In genomic region chr13:99239161-99239530, GRCm38 (mm10) we compare ENCODE assay signal across 9 mouse cellular contexts. TPM values are rescaled to one million over a fixed set of nuclear protein-coding genes. Genes with fewer than 3 reads are reported as not detected.
DNase-seq lines count a peak whose midpoint lies in the region; ATAC-seq and TF ChIP-seq lines count a peak whose summit lies in the region.
"Had no signal": no experiment of that assay in that cellular context is flagged by ENCODE, and none has a peak within 500 bp of the region (broad histone marks: within the 10 kb centered on the region; RNA-seq: fewer than 3 reads in every experiment).

No protein-coding gene starts in this region.

- ATAC-seq in hindbrain, embryonic 13.5 days (ENCODE audit: low FRiP score) = no peak

- TF ChIP-seq CTCF in gastrocnemius, adult 2 months (IDR thresholded peaks at IDR 0.05) = no peak

- no peak for DNase-seq in gastrocnemius, adult 2 months
- no peak for DNase-seq in gastrocnemius, postnatal 10 days
- peak; percentile 16 for DNase-seq in 3T3-L1 (ENCODE audit: low read depth, low spot score)
- peak; percentile 24 for DNase-seq in mesoderm, embryonic 11.5 days (ENCODE audit: low read depth, low spot score)
- no peak for DNase-seq in spleen, postnatal 4 days (ENCODE audit: low spot score in 2 of 2)
- no peak for DNase-seq in frontal cortex, postnatal 36 days (ENCODE audit: low spot score in 2 of 2)
- no peak for DNase-seq in layer of hippocampus, adult 8-10 months (ENCODE audit: low spot score in 2 of 2)

- peak overlapping the region; percentile 86 for H3K27ac ChIP-seq in gastrocnemius, adult 2 months
- peak overlapping the region; percentile 72 for H3K27ac ChIP-seq in hindbrain, embryonic 13.5 days
- H3K27ac ChIP-seq: liver, embryonic 14.5 days had no signal

- H3K36me3 ChIP-seq in hindbrain, embryonic 13.5 days = no peaks in the 10 kb centered on the region

- peak overlapping the region; percentile 47 for H3K4me3 ChIP-seq in gastrocnemius, adult 2 months
- H3K4me3 ChIP-seq in hindbrain, embryonic 13.5 days = no peak overlapping the region

- no peak overlapping the region for H3K9ac ChIP-seq in hindbrain, embryonic 13.5 days
- H3K9ac ChIP-seq: liver, embryonic 14.5 days had no signal

- no peaks in the 10 kb centered on the region for H3K9me3 ChIP-seq in hindbrain, embryonic 13.5 days

- 22% methylated on average over 7 of the region's 7 CpGs for WGBS in hindbrain, embryonic 13.5 days

- peaks cover 15% of the 10 kb centered on the region for H3K4me1 ChIP-seq in hindbrain, embryonic 13.5 days (replicated peaks)

- no peak overlapping the region for H3K4me2 ChIP-seq in hindbrain, embryonic 13.5 days

- no peaks in the 10 kb centered on the region for H3K27me3 ChIP-seq in hindbrain, embryonic 13.5 days

- intact Hi-C loops in gastrocnemius, adult 2 months (cut with DNase I) = loop anchor here (2.0 kb wide), 1 partner anchor 48 kb away; no protein-coding TSS in a partner anchor

RNA-seq across cellular contexts. Expression of gene Zfp366, which starts 54.5 kb away (rescaled TPM):
- total RNA-seq in gastrocnemius, adult 2 months (2021) = 1 to 10 TPM; 3.1 to 7.8 TPM
- 1 to 10 TPM; 6.1 to 6.5 TPM for total RNA-seq in gastrocnemius, postnatal 10 days (2021)
- polyA plus RNA-seq in hindbrain, embryonic 13.5 days (2015; fragmentation: Nextera tagmentation; extraction: Ambion mirVana) = 0.64 and 0.72 TPM in 2 replicates
- total RNA-seq in layer of hippocampus, adult 8-10 months (2022) = 1 to 10 TPM; 3.7 to 4.9 (median 3.9) TPM

Comparison
In these comparisons a context has a peak if more than half of its experiments do, and no peak if none do; other contexts are left out.
1. DNase-seq: peak in 3T3-L1 (single experiment) and mesoderm, embryonic 11.5 days (single experiment); none in gastrocnemius, adult 2 months (single experiment), gastrocnemius, postnatal 10 days (single experiment), spleen, postnatal 4 days (0 of 2), frontal cortex, postnatal 36 days (0 of 2) and layer of hippocampus, adult 8-10 months (0 of 2).